Mouse (Mus musculus): ENCODE results near the gene Zbtb48.
A peak's percentile ranks its signal among the peaks of the same experiment; 100 is the strongest.

DNA sequence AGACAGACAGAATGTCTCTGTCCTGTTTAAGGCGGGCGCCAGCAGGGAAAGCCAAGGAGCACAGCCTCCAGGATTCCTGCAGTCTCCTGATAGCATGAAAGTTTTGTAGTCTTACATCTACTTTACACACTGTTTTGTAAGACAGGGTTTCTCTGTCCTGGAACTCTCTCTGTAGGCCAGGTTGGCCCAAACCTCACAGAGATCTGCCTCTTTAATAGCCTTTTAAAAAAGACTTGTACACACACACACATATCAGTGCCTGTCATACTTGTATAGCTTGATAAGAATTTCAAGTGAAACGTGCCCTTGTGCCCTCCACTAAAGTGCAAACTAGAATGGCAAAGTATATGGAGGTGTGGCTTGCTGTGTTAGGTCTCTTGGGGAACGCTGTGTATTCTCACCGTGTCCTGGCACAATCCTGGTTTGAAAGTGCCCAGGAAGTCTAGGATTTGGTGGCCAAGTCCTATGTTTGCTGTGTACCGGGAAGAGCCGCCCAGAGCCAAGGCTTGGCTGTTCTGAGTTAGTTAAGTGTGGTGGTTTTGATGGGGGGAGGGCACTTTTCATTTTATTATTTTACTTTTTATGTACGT lies 16.2 kb downstream of the Zbtb48 start:
- TF ChIP-seq EP300 (IDR thresholded peaks at IDR 0.05; ENCODE audit: low read depth), result 0 out of 2 replicates have a peak, but pooled peaks have one; percentile 20
- no peak for TF ChIP-seq CTCF (IDR thresholded peaks at IDR 0.05; ENCODE audit: low read depth)

Measured in liver, embryonic 14.5 days (tissue).